Mouse (Mus musculus): ENCODE measurements around the gene Shc4.

- no peak for TF ChIP-seq CTCF (IDR thresholded peaks at IDR 0.05; ENCODE audit: low read depth)
- no peak for TF ChIP-seq EP300 (IDR thresholded peaks at IDR 0.05; ENCODE audit: low read depth)
Observed at GRCm38 (mm10) chr2:125665909-125666308, 58.0 kb downstream of the Shc4 start.

All from heart, postnatal 0 days (tissue).